Comparison of ENCODE assay signal across 8 mouse cellular contexts in genomic region chr9:44129633-44130032, GRCm38 (mm10). TPM values are rescaled to one million over a fixed set of nuclear protein-coding genes. Genes with fewer than 3 reads are reported as not detected.
DNase-seq lines count a peak whose midpoint lies in the region; ATAC-seq and TF ChIP-seq lines count a peak whose summit lies in the region.

No protein-coding gene starts in this region.

- TF ChIP-seq POLR2A in cerebellum, adult 2 months (IDR thresholded peaks at IDR 0.05; ENCODE audit: borderline replicate concordance, insufficient read depth, low read length), result no peak
- no peak for TF ChIP-seq POLR2A in bone marrow macrophage, adult 2 months (IDR thresholded peaks at IDR 0.05; ENCODE audit: borderline replicate concordance, low read depth, low read length)

- no peak for DNase-seq in cerebellum, adult 2 months
- no peak for DNase-seq in cerebellum, adult 18-20 months
- peak; percentile 77 for DNase-seq in lung, postnatal 10 days
- no peak for DNase-seq in right cerebral cortex, postnatal 36 days (ENCODE audit: low spot score in 2 of 2)
- DNase-seq in ovary, postnatal 10 days (ENCODE audit: low spot score), result no peak

- no peak for TF ChIP-seq CTCF in cerebellum, adult 2 months (IDR thresholded peaks at IDR 0.05; ENCODE audit: borderline replicate concordance, insufficient read depth, low read depth, low read length)
- no peak for TF ChIP-seq CTCF in bone marrow macrophage, adult 2 months (IDR thresholded peaks at IDR 0.05; ENCODE audit: low read depth, low read length)

- H3K27me3 ChIP-seq in cerebellum, adult 2 months (ENCODE audit: control insufficient read depth, insufficient read depth, low read length), result no peaks in the 10 kb centered on the region
- H3K27me3 ChIP-seq in hindbrain, embryonic 15.5 days, result peaks cover 28% of the 10 kb centered on the region

- no peak overlapping the region for H3K27ac ChIP-seq in cerebellum, adult 2 months (ENCODE audit: insufficient read depth, low read length)
- H3K27ac ChIP-seq in bone marrow macrophage, adult 2 months (ENCODE audit: insufficient read depth, low read depth, low read length), result no peak overlapping the region
- H3K27ac ChIP-seq in hindbrain, embryonic 15.5 days (replicated peaks), result 0 out of 2 replicates have a peak overlapping the region, but pooled peaks have one; percentile 19

- ATAC-seq in hindbrain, embryonic 15.5 days (ENCODE audit: low FRiP score, low read depth), result no peak
- no peak for ATAC-seq in monocyte, adult 5-6 weeks (replicated peaks; ENCODE audit: insufficient number of reproducible peaks, low FRiP score, low TSS enrichment, poor library complexity, severe bottlenecking)

- H3K36me3 ChIP-seq in hindbrain, embryonic 15.5 days, result no peaks in the 10 kb centered on the region

- H3K4me3 ChIP-seq in cerebellum, adult 2 months (replicated peaks; ENCODE audit: insufficient read depth, low read depth, low read length), result peak overlapping the region; percentile 59
- H3K4me3 ChIP-seq in bone marrow macrophage, adult 2 months (ENCODE audit: insufficient read depth, low read length), result peak overlapping the region; percentile 45
- H3K4me3 ChIP-seq in hindbrain, embryonic 15.5 days, result peak overlapping the region; percentile 28

- peak overlapping the region; percentile 28; the same call in 1 of the 2 replicates for H3K9ac ChIP-seq in hindbrain, embryonic 15.5 days

- H3K9me3 ChIP-seq in hindbrain, embryonic 15.5 days, result no peaks in the 10 kb centered on the region

- peak overlapping the region; percentile 59 for H3K4me2 ChIP-seq in hindbrain, embryonic 15.5 days

- WGBS in cerebellum, adult 2 months, result 31% methylated on average over 9 of the region's 9 CpGs
- 12% methylated on average over 9 of the region's 9 CpGs for WGBS in hindbrain, embryonic 15.5 days

- H3K4me1 ChIP-seq in cerebellum, adult 2 months (ENCODE audit: control insufficient read depth, insufficient read depth, low read length), result peaks cover 10% of the 10 kb centered on the region
- H3K4me1 ChIP-seq in bone marrow macrophage, adult 2 months (ENCODE audit: control insufficient read depth, insufficient read depth, low read length), result peaks cover 27% of the 10 kb centered on the region
- peaks cover 40% of the 10 kb centered on the region for H3K4me1 ChIP-seq in hindbrain, embryonic 15.5 days (replicated peaks)

RNA-seq across cellular contexts. Expression of gene Mcam, which starts 4.6 kb away (rescaled TPM):
- 57.0 and 61.8 TPM in 2 replicates for polyA plus RNA-seq in cerebellum, adult 2 months (2012; rRNA removed)
- 0.29 TPM in 1 of 2 replicates, not detected in the other for polyA plus RNA-seq in bone marrow macrophage, adult 2 months (2012; ENCODE audit: insufficient read depth, insufficient read length, missing spikeins)
- 11.3 and 13.7 TPM in 2 replicates for polyA plus RNA-seq in hindbrain, embryonic 15.5 days (2015; fragmentation: Nextera tagmentation; extraction: Ambion mirVana)
- 13.5 to 48.9 TPM (median 15.1 TPM) in 3 replicates for total RNA-seq in monocyte, adult 5-6 weeks (2017)

RNA-seq across cellular contexts. Expression of gene Rnf26, which starts 16.3 kb away (rescaled TPM):
- polyA plus RNA-seq in cerebellum, adult 2 months (2012; rRNA removed), result 31.2 and 34.0 TPM in 2 replicates
- polyA plus RNA-seq in bone marrow macrophage, adult 2 months (2012; ENCODE audit: insufficient read depth, insufficient read length, missing spikeins), result 24.2 and 25.0 TPM in 2 replicates
- 33.9 and 37.4 TPM in 2 replicates for polyA plus RNA-seq in hindbrain, embryonic 15.5 days (2015; fragmentation: Nextera tagmentation; extraction: Ambion mirVana)
- 3.8 to 7.1 TPM (median 5.7 TPM) in 3 replicates for total RNA-seq in monocyte, adult 5-6 weeks (2017)

RNA-seq across cellular contexts. Expression of gene Gm49380, which starts 16.3 kb away (rescaled TPM):
- 0.41 and 0.75 TPM in 2 replicates for polyA plus RNA-seq in cerebellum, adult 2 months (2012; rRNA removed)
- not detected in 2 replicates for polyA plus RNA-seq in bone marrow macrophage, adult 2 months (2012; ENCODE audit: insufficient read depth, insufficient read length, missing spikeins)
- polyA plus RNA-seq in hindbrain, embryonic 15.5 days (2015; fragmentation: Nextera tagmentation; extraction: Ambion mirVana), result 0.13 TPM in 1 of 2 replicates, not detected in the other
- not detected in 3 replicates for total RNA-seq in monocyte, adult 5-6 weeks (2017)

RNA-seq across cellular contexts. Expression of gene C1qtnf5, which starts 22.6 kb away (rescaled TPM):
- polyA plus RNA-seq in cerebellum, adult 2 months (2012; rRNA removed), result 26.0 and 29.1 TPM in 2 replicates
- not detected in 2 replicates for polyA plus RNA-seq in bone marrow macrophage, adult 2 months (2012; ENCODE audit: insufficient read depth, insufficient read length, missing spikeins)
- polyA plus RNA-seq in hindbrain, embryonic 15.5 days (2015; fragmentation: Nextera tagmentation; extraction: Ambion mirVana), result 6.6 and 8.7 TPM in 2 replicates
- total RNA-seq in monocyte, adult 5-6 weeks (2017), result not detected in 3 replicates

RNA-seq across cellular contexts. Expression of gene Mfrp, which starts 28.1 kb away (rescaled TPM):
- polyA plus RNA-seq in cerebellum, adult 2 months (2012; rRNA removed), result 2.7 and 7.3 TPM in 2 replicates
- polyA plus RNA-seq in bone marrow macrophage, adult 2 months (2012; ENCODE audit: insufficient read depth, insufficient read length, missing spikeins), result not detected in 2 replicates
- polyA plus RNA-seq in hindbrain, embryonic 15.5 days (2015; fragmentation: Nextera tagmentation; extraction: Ambion mirVana), result 0.13 and 0.35 TPM in 2 replicates
- total RNA-seq in monocyte, adult 5-6 weeks (2017), result not detected in 3 replicates
